Mouse (Mus musculus): ENCODE data around the gene Apol9b.

DNA sequence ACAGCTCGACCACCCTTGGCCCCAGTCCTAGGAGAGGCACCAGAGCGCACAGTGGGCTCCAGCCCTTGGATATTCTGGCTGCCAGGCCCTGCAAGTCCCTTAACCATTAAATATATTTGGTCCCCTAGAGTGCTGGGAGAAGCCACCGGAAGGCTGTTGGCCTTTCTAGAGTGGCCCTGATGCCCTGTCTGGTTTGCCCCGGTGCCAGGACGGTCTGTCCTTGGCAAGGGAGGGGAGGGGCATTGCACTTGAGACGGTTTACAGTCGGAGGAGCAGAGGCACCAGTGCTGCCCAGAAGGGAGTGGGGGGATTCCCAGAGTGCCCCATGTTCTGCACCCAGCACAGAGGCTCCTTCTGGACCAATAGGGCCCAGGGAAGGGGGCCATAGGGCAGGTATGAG, 32.2 kb downstream of the Apol9b start:
- TF ChIP-seq CTCF (IDR thresholded peaks at IDR 0.05; ENCODE audit: low read depth), result no peak
- TF ChIP-seq EP300 (IDR thresholded peaks at IDR 0.05; ENCODE audit: low read depth), result no peak

Measured in heart, postnatal 0 days (tissue).